Mouse (Mus musculus) R1 (cell line): ENCODE data around the gene Rnf38.

Experiments used
- DNase-seq: peaks from one replicate; pipeline ENCODE4 v3.0.0-alpha.2; 2018; ENCODE audit warnings: low read depth, low spot score

Rnf38 gene

DNA sequence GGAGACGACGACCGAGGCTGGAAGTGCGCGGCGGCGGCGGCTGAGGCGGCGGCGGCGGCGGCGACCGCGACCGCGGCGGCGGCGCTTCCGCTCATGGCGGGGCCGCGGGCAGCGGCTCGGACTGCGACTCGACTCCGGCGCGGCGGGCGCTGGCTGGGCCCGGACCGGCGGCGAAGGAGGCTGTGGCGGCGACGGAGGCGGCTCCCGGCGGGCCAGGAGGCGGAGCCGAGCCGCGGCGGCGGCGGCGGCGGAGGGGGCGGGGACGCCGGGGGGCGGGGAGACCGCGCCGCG lies at the start of gene Rnf38:
Gene Rnf38, minus strand, starts transcription at position 77 of the 291 bp plus-strand sequence.
- DNase-seq = no peak

DNA sequence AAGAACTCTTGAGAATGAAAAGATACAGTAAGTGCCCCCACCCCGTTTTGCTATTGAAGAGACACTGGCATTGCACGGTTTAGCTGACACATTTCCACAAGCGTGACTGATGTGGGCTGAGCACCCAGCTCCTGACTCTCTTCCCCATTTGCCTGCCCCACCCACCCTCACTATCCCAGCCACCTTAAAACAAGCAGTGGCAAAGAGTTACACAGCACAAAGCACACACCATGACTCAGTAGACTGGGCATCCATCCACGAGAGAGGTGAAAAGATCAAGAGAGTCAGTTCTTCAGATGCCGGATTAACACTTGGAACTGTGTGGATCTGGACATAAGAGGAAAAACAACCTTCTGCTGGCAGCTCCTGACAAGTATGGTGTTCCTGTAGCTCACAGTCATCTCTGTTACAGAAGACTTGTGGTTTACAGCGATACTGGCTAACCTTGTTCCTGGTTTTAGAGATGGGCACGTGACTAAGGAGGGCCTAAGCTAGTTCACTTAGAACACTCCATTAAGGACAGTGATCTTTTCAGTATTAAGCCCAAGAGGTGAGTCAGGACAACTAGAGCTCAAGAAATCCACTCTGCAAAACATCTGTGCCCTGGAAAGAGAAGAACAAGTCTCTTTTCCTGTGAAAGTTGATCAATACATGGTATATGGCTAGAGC lies 48.1 kb upstream of the Rnf38 start:
- DNase-seq = no peak

DNA sequence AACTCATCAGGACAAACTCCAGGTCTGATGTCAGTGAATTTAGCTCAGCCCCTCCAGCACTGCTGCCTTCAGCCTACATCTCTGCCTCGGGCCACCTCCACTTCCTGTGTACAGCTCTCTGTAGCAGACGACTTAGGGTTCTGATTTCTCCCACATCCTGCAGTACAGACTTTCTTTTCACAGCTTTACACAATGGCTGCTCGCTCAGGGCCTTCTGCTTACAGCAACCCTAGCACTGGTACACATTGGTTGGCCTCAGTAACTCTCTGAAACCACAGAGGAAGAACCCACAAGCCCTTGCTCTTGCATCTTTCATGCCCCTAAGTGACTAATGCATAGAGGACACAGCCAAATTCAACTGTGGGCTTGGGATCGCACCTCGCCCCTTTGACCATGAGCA lies 37.5 kb upstream of the Rnf38 start:
- no peak for DNase-seq

DNA sequence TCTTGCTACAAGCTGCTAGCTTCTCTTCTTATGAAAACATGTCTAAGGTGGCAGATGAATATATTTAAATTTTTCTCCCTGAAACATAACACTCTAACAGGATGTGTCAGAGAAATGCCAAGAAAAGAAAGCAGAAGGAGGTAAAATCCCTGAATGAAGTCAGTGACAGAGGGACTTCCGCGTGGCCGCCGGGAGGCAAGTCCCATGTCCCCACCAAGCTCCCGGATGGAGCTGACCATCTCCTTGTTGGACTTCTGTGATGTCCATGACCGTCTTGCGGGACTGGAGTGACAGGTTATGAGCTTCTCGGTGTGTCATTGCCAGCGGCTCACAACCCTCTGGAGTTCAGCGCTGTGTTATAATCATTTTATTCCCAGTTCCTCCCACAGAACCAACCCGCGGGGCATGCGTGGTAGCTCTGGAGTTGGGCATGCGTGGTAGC lies 35.8 kb upstream of the Rnf38 start:
- no peak for DNase-seq

DNA sequence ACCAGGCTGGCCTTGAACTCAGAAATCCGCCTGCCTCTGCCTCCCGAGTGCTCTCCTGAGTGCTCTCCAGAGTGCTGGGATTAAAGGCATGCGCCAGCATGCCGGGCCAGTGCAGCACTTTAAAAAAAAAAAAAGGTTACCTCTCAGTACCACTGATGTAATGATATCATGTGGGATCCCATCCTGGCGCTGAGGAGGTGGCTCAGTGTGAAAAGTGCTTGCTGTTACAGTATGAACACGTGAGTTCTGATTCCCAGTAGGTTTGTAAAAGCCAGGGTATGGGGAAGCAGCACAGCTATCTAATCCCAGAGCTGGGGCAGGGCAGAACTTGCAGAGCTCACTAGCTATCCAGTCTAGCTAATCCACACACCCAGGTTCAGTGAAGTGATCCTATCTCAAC lies 33.8 kb upstream of the Rnf38 start:
- DNase-seq = no peak

DNA sequence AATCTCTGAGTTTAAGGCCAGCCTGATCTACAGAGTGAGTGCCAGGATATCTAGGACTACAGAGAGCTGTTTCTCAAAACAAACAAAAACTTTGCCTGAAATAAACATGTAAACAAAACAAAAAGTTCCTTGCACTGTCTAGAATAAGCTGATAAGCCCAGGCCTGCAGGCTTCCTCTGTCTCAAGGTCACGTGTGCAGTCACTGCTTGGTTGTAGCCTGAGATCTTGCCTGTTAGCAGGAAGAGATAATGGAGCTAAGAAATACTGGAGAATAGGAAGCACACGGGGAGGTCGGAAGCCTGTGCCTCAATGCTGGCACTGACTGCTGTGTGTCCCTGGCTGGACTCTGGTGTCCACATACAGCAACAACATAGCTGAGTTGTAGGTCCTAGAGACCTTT lies 31.9 kb upstream of the Rnf38 start:
- DNase-seq = no peak

DNA sequence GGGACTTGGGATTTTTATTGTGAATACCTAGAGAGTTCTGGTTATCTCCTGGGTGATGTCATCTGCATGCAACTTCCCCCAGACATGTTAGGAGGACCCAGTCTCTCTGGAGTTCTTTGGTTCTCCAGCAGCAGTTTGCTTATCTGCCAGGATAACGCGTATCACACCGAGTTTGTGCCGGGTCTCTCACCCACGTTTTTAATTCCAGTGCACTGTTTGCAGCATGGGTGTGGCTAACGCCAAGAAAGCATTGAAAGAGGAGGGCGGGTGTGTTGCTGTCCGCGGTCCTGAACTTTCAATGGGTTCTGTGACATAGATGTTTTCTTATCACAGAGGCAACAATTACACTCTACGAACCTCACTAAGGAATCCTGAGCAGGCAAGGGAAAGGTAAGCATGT lies 26.7 kb upstream of the Rnf38 start:
- peak; percentile 78 for DNase-seq

DNA sequence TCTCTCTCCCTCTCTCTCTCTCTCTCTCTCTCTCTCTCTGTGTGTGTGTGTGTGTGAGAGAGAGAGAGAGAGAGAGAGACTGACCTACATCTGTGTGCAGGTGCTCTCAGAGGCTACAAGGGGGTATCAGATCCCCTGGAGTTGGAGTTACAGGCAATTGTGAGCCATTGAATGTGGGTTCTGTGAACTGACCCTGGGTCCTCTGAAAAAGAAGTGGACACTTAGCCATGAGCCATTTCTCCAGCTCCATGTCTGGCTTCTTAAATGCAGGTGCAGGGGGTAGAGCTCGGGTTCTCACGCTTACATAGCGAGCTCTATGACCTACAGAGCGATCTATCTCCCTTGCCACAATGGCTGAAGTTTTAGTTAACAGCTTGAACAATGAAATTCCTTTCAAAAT lies 25.5 kb upstream of the Rnf38 start:
- DNase-seq = no peak

DNA sequence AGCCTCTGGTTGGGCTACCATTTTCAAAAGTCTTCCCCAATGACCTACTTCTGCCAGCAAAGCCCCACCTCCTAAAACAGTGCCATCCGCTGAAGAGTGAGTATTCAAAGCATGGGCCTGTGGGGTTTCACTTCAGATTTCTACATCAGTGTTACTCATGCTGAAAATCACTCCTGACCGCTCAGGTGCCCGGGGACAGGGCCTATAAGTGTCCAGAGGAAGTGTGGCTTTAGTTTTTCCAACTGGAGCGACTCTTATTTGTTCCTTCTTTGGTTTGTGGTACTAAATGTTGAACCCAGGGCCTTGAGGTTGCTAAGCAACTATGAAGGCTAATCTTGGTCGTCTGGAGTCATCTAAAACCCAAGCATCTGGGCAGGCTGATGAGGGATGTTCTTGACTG lies 21.0 kb upstream of the Rnf38 start:
- no peak for DNase-seq

DNA sequence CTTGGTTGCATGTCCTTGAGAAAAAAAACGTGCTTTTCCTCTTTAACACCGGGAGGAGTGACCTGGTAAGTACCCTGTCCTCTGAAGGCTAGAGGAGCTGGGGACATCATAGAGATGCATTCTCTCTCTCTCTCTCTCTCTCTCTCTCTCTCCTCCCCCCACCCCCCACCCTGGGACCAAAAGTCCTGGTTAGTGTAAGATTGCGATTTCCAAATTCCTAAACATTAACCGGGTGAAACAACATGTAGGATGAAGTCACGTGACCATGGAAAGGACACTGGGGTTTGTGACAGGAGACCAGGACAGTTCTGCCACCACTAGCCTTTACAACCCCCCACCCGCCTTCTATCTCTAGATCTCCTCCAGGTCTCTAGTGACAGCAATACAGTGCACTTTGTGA lies 19.6 kb upstream of the Rnf38 start:
- DNase-seq = no peak

DNA sequence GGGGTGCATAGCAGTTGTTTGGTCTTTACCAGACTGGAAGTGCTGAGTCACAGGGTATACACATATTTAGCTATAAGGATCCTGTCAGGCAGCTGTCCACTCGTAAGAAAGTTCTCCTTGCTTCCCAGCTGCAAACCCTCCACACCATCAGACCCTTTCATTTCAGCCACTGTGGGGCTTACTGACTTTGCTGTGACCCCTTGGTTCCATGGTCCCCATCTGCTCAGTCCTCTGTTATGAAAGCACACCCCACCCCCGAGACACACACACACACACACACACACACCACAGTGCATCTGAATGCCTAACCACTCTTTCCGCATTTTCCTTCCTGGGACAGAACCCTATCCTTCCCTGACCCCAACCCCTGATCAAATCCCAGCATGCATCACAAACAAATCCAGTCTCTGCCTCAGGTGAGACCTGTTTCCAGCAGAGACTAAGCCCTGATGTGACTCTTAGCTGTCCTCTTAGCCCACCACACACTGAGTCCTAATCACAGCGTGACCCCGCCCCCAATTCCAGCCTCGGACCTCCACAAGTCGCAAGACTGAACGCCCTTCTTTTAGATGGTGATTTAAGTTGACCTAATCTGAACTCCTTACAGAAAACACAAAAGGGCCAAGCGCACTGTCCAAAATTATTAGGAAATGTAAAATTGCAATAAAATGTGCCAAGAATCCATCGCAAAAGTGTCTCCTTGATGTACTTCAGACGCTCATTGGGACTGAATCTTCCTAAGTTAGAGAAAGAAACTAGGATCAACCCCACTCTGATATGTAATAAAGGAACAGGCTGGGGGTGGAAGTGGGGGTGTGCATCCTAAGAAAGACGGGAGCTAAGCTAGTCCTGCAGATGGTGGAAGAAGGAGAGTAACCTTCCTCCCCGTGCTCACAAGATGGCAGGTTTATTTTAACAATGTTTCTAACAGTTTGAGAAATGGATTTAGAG lies 18.7 kb upstream of the Rnf38 start:
- DNase-seq = peak; percentile 84

DNA sequence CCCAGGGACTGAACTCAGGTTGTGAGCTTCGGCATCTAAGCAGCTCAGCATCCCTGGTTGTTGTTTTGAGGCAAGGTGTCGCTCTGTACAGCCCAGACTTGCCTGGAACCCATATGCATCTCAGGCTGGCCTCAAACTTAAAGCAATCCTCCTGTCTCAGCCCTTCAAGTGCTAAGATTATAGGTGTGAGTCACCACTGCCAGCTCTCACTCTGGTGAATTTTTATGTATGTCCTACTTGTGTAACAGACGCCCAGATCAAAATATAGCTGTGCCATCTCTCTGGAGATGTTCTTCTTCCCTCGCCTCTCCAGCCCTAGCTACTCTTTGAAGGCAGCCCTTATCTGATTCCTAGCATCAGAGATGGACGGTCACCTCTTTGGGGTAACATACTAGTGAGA lies 17.9 kb upstream of the Rnf38 start:
- DNase-seq = no peak

DNA sequence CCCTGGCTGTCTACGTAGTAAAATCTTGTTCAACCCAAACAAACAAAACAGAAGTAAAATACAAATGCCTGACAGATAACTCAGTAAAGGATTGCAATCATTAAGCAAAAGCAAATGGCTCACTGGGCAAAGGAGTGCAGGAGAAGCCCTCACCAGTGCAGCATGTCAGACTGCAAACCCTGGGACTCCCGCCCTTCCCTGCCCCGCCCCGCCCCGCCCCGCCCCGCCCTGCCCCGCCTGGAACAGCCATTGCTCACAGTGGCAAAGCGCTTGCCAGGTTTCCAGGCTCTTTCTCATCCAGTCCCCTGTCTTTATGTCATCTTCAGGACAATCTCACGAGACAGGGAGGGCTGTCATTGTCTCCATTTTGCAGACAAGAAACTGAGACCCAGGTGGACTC lies 16.1 kb upstream of the Rnf38 start:
- no peak for DNase-seq

DNA sequence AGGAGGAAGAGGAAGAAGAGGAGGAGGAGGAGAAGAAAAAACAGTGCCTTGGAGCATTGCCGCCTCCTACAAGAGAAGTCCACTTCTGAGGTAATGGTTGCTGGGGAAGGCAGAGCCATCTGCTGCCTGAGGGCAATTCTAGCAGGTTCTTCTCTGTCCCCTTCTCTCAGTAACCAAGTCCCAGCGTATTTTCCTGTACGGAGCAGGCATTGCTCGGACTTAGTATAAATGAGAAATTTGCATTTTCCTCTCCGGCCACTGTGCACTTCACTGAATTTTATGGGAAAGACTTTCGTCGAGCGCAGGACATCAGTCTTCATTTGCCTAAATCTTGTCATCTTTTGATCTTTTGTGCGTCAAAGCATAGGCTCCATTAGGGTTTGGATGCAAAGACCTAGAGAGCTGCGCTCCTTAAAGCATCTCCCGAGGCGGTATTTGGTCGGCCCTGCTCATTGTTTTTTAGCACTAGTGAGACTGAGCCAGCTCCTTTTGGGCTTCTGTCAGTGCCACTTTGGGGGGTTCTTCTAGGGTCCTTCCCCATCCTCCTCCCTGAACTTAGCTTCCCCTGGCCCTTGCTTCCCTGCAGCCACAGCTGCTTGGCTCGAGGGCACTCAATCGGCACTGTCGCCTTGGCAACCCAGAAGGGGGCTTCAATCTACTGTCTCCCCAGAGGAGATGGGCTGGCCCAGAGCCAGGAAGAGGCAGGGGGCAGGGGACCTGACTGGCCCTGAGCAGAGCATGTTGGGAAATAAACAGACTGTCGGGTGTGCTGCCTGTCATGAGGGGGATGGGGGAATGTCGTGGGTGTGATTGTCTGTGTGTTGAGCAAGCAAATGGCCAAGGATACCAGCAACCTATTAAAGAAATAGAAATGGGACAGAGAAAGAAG lies 13.7 kb upstream of the Rnf38 start:
- DNase-seq = peak; percentile 79

DNA sequence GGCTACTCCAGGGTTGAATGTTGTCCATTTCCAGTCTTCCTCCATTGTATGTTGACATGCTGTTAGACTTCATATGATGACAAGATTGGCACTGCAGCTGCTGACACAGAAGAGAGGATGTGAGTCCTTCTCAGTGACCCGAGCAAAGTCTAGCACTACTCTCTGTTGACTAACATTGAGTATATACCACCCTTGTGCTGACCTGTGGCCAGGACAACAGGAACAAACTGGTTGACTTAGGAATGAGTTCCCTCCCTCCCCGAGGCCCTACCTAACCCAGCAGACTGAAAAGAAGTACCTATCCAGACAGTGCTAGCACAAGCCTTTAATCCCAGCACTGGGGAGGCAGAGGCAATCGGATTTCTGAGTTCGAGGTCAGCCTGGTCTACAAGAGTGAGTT lies 12.7 kb upstream of the Rnf38 start:
- DNase-seq = no peak

DNA sequence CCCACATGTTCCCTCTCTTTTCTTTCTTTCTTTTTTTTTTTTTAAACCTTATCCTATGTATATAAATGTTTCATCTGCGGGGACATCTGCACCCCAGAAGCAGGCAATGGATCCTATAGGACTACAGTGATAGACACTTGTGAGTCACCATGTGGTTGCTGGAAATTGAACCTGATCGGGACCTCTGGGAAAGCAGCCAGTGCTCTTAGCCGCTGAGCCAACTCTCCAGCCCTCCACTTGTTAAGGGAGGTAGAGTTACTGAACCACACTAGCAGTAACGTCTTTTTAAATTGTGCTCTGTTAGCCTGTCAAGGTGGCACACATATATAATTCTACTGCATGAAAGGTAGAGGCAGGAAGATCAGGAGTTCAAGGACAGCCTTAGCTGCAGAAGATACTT lies 8.0 kb upstream of the Rnf38 start:
- no peak for DNase-seq

DNA sequence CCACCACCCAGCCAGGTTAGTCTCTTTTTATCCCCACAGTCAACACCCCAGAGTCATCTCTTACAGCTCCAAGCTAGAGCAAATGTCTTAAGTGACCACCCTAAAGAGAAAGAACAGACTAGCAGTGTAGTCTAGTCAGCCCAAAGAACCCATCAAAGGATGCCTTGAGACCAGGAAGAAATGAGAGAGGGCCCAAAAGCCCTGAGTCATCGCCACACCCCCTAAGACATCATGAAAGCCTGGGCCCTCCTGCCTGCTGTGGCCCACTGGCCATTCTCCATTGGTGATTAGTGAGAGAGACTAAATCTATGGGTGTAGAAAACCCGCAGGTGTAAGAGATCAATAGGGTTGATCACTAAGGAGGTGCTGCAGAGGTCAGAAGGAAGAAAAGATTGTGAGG lies 2.4 kb upstream of the Rnf38 start:
- DNase-seq = peak; percentile 65

DNA sequence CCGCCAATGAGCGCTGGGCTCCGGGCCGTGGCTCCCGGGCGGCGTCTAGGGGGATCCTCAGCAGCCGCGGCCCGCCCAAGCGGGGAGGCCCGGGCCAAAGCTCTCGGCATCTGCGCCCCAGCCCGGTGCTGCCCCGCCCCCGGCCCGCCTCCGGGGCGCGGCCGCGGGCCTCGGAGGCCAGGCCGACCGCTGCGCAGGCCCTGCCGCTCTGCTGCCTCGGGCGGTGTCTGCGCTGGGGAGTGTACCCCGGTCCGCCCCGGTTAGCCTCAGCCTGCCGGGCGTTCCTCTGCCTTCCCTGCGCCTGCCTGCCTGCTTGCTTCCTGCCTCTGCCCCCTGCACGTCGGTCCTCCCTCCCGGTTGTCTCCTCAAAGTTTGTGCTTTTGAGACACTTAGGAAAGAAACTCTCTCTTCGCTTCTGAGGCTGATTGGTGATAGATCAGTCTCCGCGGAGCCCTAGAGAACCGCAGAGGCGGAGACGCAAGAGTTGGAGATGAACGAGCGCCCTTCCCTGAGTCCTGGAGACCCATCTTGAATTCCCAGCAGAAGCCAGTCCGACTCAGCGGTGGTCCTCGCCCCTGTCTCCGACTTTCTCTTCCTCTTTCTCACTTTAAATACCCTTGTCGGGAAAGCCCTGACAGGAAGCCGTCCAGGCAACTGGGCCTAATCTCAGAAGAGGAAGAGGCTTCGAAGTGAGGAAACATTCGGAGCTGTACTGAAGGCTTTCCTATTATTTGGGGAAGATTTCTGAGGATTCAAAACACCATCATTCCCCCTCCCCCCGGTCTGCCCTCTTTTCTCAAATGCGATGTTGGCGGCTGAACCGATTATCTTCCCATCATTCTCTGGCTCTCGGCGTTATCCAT lies 646 bp upstream of the Rnf38 start:
- peak; percentile 84 for DNase-seq

DNA sequence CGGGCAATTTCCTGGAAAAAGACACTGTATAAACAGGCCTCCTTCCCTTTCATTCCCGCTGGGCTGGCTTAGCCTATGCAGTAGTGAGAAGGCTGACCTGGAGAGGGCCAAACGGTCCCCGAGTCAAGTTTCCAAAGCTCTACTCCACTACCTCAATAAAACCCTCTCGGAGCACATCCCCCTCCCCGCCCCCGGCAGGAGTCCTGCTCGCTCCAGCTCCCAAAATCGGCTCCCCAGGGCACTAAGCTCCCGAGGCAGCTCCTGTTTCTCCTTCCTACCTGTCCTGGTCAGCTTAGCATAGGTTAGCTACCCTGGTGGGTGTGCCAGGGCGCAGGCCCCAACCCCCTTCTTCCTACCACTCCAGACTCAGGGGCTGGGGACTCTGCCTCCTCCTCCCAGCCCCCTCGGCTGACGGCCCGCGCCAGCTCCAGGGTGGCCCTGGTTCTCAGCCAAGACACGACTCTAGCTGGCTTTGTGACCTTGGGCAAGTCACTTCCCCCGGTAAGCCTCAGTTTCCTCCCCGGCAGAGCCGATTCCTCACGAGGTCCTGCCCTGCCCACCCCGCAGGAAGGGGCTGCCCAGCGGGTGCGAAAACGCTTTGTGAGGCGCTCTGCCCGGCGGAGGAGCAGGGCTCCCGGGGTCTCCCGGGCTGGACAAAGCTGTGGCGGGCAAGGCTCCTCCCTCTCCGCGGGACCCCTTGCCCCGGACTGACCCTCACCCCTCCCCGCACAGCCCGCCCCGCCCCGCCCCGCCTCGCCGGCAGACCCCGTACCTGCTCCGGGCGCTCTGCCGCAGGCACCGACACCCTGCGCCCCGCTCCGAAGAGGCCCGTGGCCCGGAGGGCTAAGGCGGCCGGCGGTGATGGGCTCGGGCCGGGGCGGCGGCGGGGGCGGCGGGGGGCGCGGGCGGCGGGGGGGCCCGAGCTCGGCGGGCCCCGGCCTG lies 547 bp downstream of the Rnf38 start:
- peak; percentile 76 for DNase-seq

DNA sequence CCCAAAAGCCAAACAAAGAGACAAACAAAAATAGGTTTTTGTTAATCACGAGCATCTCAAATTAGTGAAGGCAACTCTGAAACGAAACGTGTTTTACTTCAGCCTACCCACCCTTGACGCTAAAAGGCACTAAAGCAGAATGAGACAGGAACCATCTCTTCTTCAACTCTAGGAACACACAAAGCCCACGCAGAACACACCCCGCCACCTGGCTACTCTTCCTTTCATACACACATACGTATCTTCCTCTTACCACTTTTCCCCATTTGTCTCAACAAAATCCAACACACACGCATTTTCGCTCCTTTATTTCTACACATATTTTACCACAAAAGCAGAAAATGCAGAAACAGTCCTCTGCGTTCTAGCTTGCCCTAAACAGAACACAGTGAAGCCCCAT lies 8.5 kb downstream of the Rnf38 start:
- no peak for DNase-seq
